In the genomic region with DNA sequence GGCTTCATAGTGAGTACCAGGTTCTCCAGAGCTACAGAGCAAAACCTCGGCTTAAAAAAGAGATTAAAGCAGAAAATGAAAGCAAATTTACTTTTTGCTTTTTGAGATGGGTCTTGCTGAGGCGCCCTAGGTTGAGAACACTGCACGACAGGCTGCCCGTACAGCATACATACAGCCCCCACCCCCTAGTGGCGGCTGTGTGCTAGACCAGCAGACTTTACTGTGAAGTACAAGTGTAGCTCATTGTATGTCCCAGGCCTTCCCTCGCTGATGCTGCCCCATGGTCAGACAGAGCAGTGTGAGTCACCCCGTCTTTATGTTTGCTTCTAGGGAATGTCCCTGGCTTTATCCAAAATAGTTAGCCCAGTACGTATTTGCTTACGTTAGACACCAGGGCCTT, we compare ENCODE assay signal across 9 mouse cellular contexts. TPM values are rescaled to one million over a fixed set of nuclear protein-coding genes. Genes with fewer than 3 reads are reported as not detected.
DNase-seq lines count a peak whose midpoint lies in the region; ATAC-seq lines count a peak whose summit lies in the region.
"Had no signal": no experiment of that assay in that cellular context is flagged by ENCODE, and none has a peak within 500 bp of the region (broad histone marks: within the 10 kb centered on the region; RNA-seq: fewer than 3 reads in every experiment).

No protein-coding gene starts in this region.

- no peak overlapping the region for H3K9ac ChIP-seq in liver, embryonic 11.5 days (ENCODE audit: low read depth, low read length)

- DNase-seq in adrenal gland, adult 2 months, result peak; percentile 10
- no peak for DNase-seq in adrenal gland, adult 18-20 months (ENCODE audit: low spot score in 2 of 2)
- DNase-seq in liver, result peak; percentile 17
- DNase-seq in liver, embryonic 11.5 days (ENCODE audit: low spot score), result no peak
- DNase-seq in brain, adult 2 months (ENCODE audit: low read depth, low spot score), result peak; percentile 18
- peak; percentile 29 to 36 for DNase-seq in lung, postnatal 4 days
- DNase-seq in layer of hippocampus, postnatal 10 days (ENCODE audit: low spot score in 2 of 2), result no peak

- no peak overlapping the region for H3K27ac ChIP-seq in liver, embryonic 11.5 days (ENCODE audit: low read depth, low read length)

- 83% methylated on average over 9 of the region's 9 CpGs for WGBS in liver, embryonic 11.5 days

- H3K36me3 ChIP-seq in liver, embryonic 11.5 days (ENCODE audit: control insufficient read depth, insufficient read depth, low read length), result peaks cover 32% of the 10 kb centered on the region; the same call in 1 of the 2 replicates

- no peaks in the 10 kb centered on the region for H3K4me1 ChIP-seq in liver, embryonic 11.5 days (replicated peaks; ENCODE audit: control insufficient read depth, insufficient read depth, low read length)
- H3K4me1 ChIP-seq: megakaryocyte, embryonic 14.5 days had no signal

- no peaks in the 10 kb centered on the region for H3K27me3 ChIP-seq in liver, embryonic 11.5 days (replicated peaks; ENCODE audit: control insufficient read depth, insufficient read depth, low read length)
- H3K27me3 ChIP-seq: megakaryocyte, embryonic 14.5 days had no signal

- no peak overlapping the region for H3K4me3 ChIP-seq in liver, embryonic 11.5 days (ENCODE audit: low read depth, low read length)
- H3K4me3 ChIP-seq: megakaryocyte, embryonic 14.5 days had no signal

- H3K4me2 ChIP-seq in liver, embryonic 11.5 days, result no peak overlapping the region

- no peak for ATAC-seq in liver, embryonic 11.5 days (replicated peaks; ENCODE audit: low FRiP score)
- no peak for ATAC-seq in cerebellum, adult (ENCODE audit: insufficient number of reproducible peaks, low FRiP score, low TSS enrichment)

- H3K9me3 ChIP-seq in liver, embryonic 11.5 days (ENCODE audit: control insufficient read depth, low read length), result no peaks in the 10 kb centered on the region
- H3K9me3 ChIP-seq: megakaryocyte, embryonic 14.5 days had no signal

RNA-seq across cellular contexts. Expression of a gene that starts 16.2 kb away (rescaled TPM):
- total RNA-seq in adrenal gland, adult 2 months (2021), result 10 to 100 TPM; 21.1 to 23.5 TPM
- 11.9 and 12.9 TPM in 2 replicates for polyA plus RNA-seq in adrenal gland, adult 2 months (2012; rRNA removed)
- total RNA-seq in adrenal gland, adult 18-20 months (2021), result 10 to 100 TPM; 17.3 to 23.4 TPM
- 20.0 and 22.0 TPM in 2 replicates for polyA plus RNA-seq in liver, embryonic 11.5 days (2014; fragmentation: Nextera tagmentation; extraction: Ambion mirVana)
- total RNA-seq in layer of hippocampus, postnatal 10 days (2021), result 10 to 100 TPM; 27.9 to 29.0 TPM

RNA-seq across cellular contexts. Expression of a gene that starts 41.3 kb away (rescaled TPM):
- 1 to 10 TPM in 1 of 2 experiments, not detected in 1; 3.9 TPM for total RNA-seq in adrenal gland, adult 2 months (2021)
- 0.10 TPM in 1 of 2 replicates, not detected in the other for polyA plus RNA-seq in adrenal gland, adult 2 months (2012; rRNA removed)
- total RNA-seq in adrenal gland, adult 18-20 months (2021), result under 1 TPM; 0.19 to 0.27 TPM
- 5.0 and 5.5 TPM in 2 replicates for polyA plus RNA-seq in liver, embryonic 11.5 days (2014; fragmentation: Nextera tagmentation; extraction: Ambion mirVana)
- total RNA-seq in layer of hippocampus, postnatal 10 days (2021), result under 1 TPM in 1 of 2 experiments, not detected in 1; 0.32 TPM

RNA-seq across cellular contexts. Expression of a gene that starts 43.4 kb away (rescaled TPM):
- 1 to 10 TPM; 1.7 to 2.2 TPM for total RNA-seq in adrenal gland, adult 2 months (2021)
- 0.22 and 0.66 TPM in 2 replicates for polyA plus RNA-seq in adrenal gland, adult 2 months (2012; rRNA removed)
- 1 to 10 TPM in 1 of 2 experiments, under 1 TPM in 1; 0.96 to 2.5 TPM for total RNA-seq in adrenal gland, adult 18-20 months (2021)
- polyA plus RNA-seq in liver, embryonic 11.5 days (2014; fragmentation: Nextera tagmentation; extraction: Ambion mirVana), result 2.2 and 2.4 TPM in 2 replicates
- total RNA-seq in layer of hippocampus, postnatal 10 days (2021), result 1 to 10 TPM in 1 of 2 experiments, under 1 TPM in 1; 0.76 to 1.3 TPM

Comparison
In these comparisons a context has a peak if more than half of its experiments do, and no peak if none do; other contexts are left out.
1. DNase-seq: peak in adrenal gland, adult 2 months (single experiment), liver (single experiment), brain, adult 2 months (single experiment) and lung, postnatal 4 days (2 of 2); none in adrenal gland, adult 18-20 months (0 of 2), liver, embryonic 11.5 days (single experiment) and layer of hippocampus, postnatal 10 days (0 of 2).